Mouse (Mus musculus) G1E (cell line): ENCODE results near the gene Cldn5.

Experiments used
- CTCF ChIP-seq: IDR thresholded peaks from 2 replicates; pipeline ENCODE4 v1.5.1; 2012; ENCODE audit warnings: low read depth, low read length, inconsistent platforms, mixed read lengths
- GATA1 ChIP-seq: IDR thresholded peaks from 2 replicates; pipeline ENCODE4 v1.6.1; 2012; ENCODE audit warnings: borderline replicate concordance, low read length, inconsistent platforms, mixed read lengths
- GATA2 ChIP-seq: IDR thresholded peaks from 2 replicates; pipeline ENCODE4 v1.6.1; 2012; ENCODE audit warnings: low read depth, low read length, inconsistent platforms, borderline replicate concordance
- TAL1 ChIP-seq: conservative IDR thresholded peaks from 2 replicates; pipeline ENCODE4 v1.6.1; 2012; ENCODE audit warnings: low read depth, low read length, inconsistent platforms, mixed read lengths

DNA sequence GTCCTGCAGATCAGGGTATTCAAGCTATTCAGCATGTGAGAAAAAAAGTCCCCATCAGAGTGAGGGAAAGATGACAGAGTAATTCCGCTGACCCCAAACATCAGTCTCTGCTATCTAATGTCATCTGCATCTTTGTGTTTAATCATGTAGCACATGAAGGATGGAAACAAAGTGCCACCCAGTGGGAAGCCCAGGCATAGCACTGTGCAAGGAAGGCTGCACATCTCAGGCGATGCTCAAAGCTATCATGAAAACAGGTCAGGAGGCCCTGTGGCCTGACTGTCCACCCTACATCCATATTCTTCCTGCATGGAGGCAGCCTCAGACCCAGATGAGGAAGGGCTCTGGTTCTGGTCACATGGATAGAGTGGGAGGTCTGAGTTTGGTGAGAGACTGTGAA, 22.2 kb downstream of the Cldn5 start:
- no peak for TF ChIP-seq CTCF
- no peak for TF ChIP-seq GATA1
- TF ChIP-seq TAL1, result no peak
- TF ChIP-seq GATA2, result no peak
